Mouse (Mus musculus) mouse embryonic stem cell (cell line): Measurements from ENCODE around the gene Slc5a8.

Experiments
- in situ Hi-C, 2 experiments: fragments of 300-500 bp; cut with MboI; formaldehyde crosslinking; loops; 1 replicate in 1 of 2; 3 replicates in 1 of 2; pipeline ENCODE4 v1.14.3; 2019 to 2020; ENCODE audit warnings: low sequenced_read_pairs in 2 of 2, low pct_unique_long_range_greater_than_20kb in 1 of 2, mixed read lengths in 1 of 2; ENCODE audit not compliant: unreplicated experiment in 1 of 2

Slc5a8 gene

DNA sequence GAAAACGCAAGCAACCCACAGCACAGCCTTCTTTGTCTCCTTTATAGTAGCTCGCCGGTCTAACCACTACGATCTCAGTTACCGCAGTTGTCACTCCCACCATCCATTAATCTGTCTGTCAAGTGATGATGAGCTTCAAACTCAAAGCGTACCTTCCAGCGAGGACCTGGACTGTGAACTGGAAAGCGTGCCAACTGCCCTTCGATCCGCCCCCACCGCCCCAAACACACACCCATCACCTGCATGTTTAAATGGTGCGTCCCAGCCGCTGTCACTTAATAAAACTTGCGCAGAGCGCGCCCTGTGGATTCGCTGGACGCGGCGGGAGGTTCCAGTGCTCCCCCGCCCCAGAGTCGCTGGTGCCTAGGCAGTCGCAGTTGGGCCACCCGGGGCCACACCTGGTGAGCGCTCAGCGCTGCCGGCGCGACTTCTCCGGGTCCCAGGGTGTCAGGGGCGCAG, at the start of gene Slc5a8:
Gene Slc5a8, plus strand, starts transcription at position 361 of the 459 bp plus-strand sequence.
- in situ Hi-C loops = no loop called here

DNA sequence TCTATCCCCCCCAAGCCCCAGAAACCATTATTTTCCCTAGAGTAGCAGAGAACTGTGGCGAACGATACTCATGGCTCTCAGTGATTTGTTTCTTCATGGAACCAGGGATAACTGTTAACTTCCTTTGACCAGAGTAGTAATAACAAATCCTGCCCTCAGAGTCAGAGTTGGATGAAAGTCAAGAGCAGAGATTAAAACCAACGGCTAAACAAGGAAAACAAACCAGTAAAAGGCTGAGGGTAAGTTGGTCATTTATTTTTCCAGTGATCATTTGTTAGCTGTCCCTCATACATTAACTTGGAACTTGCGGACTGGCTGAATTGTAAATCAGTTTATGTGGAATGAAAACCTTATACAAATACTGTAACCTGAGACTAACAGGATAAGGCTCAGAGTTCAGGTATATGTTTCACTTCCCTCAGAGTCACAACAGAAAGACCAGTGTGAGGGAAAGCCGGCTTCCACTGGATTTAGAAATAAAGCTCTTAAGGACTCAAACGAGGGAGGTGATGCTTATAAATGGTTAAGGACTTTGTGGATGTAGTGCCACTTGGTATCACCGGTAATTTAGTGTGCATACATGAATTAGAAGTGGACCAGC, 36.8 kb upstream of the Slc5a8 start:
- in situ Hi-C loops = no loop called here

DNA sequence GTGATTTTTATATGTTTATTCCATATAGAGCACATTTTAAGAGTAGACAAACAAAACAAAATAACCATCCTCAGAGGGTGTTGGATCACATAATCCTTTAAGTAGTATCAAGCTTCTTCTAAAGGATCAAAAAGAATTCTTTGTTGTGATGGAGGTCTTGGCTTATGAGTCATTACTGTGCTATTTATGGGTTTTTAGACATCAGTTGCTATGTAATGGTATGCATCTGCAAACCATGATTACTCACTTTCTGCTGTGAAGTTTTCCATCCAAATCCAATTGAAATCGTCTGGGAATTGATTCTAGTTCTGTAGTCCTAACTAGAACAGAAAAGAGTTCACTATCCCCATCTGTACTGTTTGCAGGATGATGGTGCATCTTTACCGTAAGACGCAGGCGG, 35.8 kb upstream of the Slc5a8 start:
- in situ Hi-C loops = no loop called here

DNA sequence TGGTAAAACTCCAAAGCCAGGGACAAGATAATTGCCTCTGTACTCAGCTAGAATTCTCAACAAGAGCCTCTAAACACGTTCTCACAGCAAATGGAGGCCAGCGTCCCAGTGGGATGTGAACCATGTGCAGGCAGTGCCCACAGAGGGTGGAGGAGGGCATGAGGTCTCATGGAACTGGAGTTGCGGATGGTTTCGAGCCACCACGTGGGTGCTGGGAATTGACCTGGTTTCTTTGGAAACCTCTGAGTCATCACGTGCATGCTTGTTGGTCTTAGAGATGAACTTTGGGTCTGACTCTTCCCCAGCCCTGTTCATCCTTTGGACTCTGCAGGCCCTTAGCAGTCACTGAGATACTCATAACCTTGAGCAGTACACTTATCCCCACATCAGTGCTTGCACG, 32.5 kb upstream of the Slc5a8 start:
- in situ Hi-C loops = no loop called here

DNA sequence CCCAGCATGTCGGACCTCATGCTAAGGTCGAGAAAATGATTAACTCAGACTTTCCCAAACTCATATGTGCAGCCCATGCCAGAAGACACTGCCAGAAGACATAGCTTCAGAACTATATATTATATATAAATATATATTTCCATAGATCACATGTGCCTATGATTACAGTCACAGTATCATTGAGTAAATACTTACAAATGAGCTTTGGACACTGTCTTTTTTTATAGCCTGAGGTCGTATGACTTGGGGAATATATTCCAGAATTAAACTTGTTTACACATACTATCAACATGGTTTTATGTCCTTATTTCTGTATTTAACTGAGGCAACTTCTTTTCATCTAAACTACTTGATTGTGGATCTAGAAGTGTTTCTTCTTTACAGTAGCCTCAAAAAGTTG, 24.9 kb upstream of the Slc5a8 start:
- in situ Hi-C loops = no loop called here

DNA sequence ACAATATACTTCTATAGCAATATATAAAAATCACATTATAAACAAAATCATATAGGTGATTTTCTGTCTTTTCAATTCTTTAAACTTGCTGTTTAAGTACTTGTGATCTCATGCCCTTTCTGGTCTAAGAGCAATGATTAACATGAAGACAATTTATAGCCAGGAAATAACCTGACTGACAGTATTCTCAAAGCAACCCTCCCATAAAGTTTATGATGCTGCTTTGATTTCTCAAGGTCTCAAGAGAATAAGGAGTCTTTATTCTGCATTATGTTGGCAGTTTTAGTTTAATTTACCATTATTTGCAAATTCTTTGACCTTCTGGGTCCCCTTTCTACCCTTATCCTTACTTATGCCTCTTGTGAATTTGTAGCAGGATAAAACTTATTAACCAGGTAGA, 24.4 kb upstream of the Slc5a8 start:
- in situ Hi-C loops = no loop called here

DNA sequence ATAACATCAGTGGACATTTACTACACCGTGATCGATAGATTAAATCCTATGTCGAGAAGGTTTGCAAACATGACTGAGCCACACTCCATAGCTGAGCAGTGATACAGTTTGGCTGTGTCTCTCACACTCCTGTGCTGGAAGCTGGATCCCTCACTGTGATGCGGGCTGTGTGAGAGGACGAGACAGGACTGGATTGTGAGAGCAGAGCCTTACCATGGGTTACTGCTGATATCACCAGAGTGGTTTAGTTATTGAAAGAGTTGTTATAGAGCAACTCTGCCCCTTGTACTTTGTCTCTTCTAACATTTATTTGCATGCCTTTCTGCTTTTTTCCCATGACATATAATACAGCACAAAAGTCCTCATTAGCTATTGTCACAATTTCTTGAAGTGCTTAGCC, 23.5 kb upstream of the Slc5a8 start:
- in situ Hi-C loops = no loop called here

DNA sequence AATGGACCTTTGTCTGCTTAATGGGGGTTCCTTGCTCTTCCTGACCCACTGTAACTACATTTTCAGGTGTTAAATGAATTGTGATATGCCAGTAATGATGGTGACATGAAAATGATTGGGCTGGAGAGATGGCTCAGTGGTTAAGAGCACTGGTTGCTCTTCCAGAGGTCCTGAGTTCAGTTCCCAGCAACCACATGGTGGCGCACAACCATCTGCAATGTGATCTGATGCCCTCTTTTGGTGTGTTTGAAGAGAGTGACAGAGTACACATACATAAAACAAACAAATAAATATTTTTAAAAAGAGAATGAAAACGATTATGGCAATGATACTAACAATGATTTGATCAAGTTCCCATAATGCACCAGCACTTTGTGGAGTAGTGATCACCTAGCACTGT, 19.8 kb upstream of the Slc5a8 start:
- in situ Hi-C loops = no loop called here

DNA sequence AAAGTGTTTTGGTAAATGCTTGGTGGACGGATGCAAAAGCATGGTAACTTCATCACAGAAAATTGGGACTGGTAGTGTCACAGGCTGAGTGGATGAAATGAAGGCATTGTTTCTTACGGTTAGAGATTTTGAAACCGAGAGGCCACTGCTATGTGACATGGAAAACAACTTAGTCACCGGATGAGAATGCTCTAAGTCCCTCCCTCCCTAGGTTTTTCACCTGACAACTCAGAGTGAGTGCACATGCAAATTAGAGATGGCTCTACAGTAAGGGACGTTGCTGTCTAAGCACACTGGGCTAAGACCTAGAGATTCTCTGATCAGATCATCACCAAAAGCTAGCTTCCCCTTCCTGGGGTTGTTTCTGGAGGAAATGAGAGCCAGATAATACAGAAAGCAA, 10.9 kb upstream of the Slc5a8 start:
- in situ Hi-C loops = no loop called here

DNA sequence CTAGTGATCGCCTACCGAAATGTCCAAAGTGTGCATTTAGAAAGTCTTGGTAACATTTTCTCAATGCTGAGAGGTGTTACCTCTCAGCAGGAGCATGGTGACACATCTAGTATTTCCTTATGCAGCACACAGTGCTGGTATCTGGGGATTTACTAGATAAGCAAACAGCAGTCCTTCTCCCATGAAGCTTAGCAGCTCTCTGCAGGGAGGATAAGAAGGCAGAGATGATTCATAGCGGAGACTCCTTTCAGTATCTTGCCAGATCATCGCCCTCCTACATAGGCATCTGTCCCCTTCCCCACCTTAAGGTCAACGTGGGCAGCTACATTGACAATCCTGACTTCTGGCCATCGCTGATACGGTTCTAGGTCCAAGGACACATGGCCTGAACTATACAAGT, 8.4 kb upstream of the Slc5a8 start:
- in situ Hi-C loops = no loop called here

DNA sequence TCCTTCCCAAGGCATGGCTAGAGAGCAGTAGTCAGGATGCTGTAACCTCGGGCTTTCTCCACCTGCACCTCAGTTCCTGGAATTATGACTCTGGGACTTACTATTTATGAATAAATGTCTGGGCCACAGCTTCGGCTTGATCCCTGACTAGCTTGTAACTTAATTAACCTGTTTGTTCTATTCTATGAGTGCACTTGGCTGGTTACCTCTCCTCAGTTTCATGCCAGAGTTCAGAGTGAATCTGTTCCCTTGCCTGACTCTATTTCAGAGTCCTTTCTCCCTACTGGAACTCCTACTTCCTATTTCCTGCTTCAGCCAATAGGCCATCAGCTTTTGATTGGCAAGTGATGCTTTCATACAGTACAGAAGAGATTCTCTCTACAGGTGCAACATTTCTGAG, 2.1 kb upstream of the Slc5a8 start:
- in situ Hi-C loops = no loop called here

DNA sequence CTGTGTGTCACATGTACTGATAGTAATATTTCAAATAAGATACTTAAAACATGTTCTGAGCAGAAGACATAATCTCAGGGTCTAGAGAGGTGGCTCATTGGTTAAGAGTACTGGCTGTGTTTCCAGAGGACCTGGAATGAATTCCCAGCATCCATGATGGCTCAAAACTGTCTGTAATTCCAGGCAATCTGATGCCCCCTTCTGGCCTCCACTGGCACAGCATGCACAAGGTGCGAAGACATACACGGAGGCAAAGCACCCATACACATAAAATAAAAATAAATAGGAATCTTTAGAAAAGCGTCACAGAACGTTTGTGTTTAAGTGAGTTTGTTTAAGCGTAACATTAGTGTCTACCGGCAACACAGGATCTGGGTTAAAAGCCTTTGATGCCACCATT, 956 bp upstream of the Slc5a8 start:
- in situ Hi-C loops = no loop called here

DNA sequence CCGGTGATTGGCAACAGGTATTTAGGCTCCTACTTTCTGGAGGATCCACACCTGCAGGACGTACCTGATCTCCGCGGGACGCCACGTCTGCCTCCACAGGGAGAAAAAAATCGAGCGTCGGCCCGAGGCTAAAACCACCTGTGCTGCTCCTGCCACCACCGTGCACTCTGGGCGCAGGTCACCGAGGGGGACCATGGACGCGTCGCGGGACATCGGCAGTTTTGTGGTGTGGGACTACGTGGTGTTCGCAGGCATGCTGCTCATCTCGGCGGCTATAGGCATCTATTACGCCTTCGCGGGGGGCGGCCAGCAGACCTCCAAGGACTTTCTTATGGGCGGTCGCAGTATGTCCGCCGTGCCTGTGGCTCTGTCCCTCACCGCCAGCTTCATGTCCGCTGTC, 322 bp downstream of the Slc5a8 start:
- in situ Hi-C loops = no loop called here

DNA sequence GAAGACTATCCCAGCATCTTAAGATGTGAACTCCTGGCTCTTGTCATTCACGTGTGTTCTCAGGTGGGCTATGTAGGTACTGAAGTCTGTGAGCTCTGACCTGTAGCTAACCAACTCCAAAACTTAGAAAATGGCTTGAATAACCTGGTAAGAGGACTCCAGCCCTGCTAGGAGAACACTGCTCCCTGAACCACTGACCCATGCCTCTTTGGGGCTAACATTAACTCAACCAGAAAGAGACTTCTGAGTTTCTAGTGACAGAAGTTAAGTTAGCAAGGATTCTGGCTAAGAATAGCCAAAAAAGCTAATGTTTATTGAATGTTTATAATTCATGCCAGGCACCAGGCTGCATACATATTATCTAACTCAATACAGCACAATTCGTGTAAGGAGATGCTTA, 2.6 kb downstream of the Slc5a8 start:
- in situ Hi-C loops = no loop called here

DNA sequence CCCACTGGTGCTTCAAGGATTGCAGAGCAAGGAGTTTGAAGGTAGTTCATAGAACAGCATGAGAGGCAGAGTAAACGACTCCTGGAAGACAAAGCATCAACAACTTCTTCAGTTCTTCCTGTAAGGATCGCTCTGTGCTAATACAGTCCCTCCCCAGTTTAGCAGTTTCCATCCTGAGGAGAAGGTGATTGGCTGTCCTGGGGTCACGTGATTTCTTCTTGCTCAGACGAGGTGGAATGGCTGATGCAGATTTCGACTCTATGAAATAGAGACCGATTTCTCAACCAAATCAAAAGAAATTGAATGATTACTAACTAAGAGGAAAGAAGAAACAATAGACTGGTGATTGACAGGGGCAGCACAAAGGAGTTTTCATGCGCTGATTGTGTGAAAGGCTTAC, 5.6 kb downstream of the Slc5a8 start:
- in situ Hi-C loops = no loop called here

DNA sequence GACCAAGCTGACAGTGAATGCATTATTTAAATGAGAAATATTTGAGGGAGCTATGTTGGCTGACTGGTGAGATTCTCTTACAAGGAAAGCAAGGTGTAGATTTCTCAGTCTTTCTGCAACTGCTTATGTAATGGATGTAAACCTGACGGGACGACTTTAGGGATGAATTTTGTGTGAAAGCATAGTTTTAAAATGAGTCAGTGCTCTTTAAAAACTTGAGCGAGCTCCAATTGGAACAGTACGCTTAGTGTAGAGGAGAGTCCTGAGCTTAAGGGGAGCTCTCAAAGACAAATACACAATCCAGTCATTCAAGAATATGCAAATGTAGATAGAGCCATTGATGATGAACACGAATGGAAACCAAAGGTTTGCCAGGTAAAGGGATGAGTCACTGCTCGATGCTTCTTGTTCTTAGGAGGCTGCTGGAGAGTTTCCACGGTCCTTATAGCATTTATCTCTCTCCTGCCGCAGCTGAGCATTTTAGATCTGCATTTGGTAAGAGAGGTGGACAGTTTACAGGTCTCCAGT, 6.8 kb downstream of the Slc5a8 start:
- in situ Hi-C loops = no loop called here

DNA sequence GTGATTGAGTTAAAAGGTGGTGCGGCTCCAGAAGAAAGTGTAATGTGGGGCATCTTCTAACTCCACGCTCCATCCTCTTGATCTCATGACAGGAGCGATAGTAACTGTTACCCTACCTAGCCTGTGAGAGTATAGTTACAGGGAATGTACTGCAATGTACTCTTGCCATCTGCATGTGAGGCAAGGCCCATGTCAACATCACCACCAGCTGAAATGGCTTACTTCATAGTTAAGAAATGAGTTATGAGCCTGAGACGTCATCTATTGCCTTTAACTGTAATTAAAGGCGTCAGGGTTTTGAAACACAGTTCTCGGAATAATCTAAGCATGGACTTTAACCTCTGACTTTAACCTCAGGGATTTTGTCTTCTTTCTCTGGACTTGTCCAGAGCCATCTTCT, 11.2 kb downstream of the Slc5a8 start:
- in situ Hi-C loops = no loop called here

DNA sequence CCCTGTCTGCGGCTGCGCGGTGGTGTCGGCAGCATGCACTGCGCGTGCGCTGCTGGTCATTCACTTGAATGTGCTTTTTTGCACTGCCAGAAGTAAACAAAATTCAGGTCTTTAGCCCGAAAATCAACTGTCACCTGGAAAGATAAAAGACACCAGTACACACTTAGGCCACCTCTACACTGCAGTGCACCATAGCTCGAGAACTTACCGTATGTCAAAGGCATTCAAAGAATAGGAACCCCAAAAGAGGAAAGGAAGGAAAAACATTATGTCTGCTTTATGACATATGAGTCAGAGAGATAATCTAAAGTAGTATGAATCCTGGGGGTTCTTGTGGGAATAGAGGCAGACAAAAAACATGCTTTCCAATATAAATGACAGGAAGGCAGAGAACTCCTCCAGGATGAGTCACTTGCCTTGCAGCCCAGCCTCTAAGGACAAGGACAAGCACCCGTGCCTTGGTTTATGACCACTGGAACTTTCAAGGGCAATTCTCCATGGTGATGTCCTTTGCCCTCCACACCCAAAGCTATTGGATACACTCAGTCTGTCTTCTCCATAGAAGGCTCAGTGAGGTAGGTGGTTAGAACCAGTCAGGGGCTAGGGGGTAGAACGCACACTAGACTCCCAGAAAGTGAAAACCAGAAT, 64.0 kb downstream of the Slc5a8 start:
- in situ Hi-C loops = no loop called here

DNA sequence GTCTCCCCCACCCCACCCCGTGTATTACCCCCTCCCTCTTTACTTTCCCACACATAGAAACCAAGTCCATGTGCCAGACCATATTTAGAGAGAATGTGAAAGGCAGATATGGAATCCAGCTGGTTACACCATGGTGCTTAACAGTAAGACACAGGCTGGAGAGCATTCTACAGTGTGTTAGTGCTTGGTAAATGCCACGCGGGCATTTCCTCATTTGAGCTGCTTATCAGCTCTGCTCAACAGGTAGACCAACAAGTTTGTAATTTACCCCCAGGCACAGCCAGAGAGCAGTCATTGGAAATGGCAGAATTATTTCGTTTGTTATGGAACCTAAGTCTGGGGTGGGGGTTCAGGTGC, 64.5 kb downstream of the Slc5a8 start:
- in situ Hi-C loops = no loop called here

DNA sequence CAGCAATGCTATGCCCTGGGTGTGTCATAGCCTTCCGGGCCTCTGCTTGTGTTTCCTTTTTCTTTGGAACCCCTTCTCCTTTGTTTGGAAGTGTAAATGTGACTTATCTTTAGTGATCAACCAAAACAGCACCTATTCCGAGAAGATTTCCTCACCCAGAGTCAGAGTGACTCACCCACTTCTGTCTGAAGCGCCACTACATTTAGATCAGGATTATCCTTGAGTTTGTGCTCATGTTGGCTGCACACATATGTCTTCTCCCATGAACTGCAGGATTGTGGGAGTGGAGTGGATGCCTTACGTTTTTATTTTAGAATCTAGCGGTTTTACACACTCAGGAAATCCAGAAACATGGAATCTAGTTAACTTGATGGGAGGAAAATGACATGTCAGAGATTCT, 75.0 kb downstream of the Slc5a8 start:
- in situ Hi-C loops = no loop called here
